Mouse (Mus musculus): Measurements from ENCODE around the gene Lpar4.

GRCm38 (mm10) chrX:106920828-106921619 is 599 bp downstream of the Lpar4 start:
- TF ChIP-seq CTCF (conservative IDR thresholded peaks at IDR 0.05; ENCODE audit: insufficient read depth, insufficient read length, low read depth, low read length) (no peak), POLR2A (IDR thresholded peaks at IDR 0.05; ENCODE audit: low read depth, low read length) (no peak)

All from kidney, adult 2 months (tissue).